Mouse (Mus musculus): ENCODE measurements at regions not wholly inside any gene's neighbourhood (a gene's known extent, or its start where the extent isn't known, plus 50 kb on each side); places are given as distances from the start of the nearest gene placed in this dataset.
"Not testable (repeated sequence)": the region's sequence is repeated elsewhere in the genome, so short reads cannot be mapped to it uniquely, and the experiment has no call there.

GRCm38 (mm10) chrX:92981141-92981540, 305.1 kb upstream of the Arx start:
- no peak for DNase-seq (ENCODE audit: extremely low spot score)

- DNase-seq (ENCODE audit: extremely low spot score): no peak
Observed at GRCm38 (mm10) chrX:93002236-93002976, 283.8 kb upstream of the Arx start.

- no peak for DNase-seq (ENCODE audit: extremely low spot score)
Observed at GRCm38 (mm10) chrX:93006681-93007080, 279.6 kb upstream of the Arx start.

- no peak for DNase-seq (ENCODE audit: extremely low spot score)
Observed at GRCm38 (mm10) chrX:93011578-93011977, 274.7 kb upstream of the Arx start.

- no peak for DNase-seq (ENCODE audit: extremely low spot score)
Observed at GRCm38 (mm10) chrX:93016391-93016790, 269.9 kb upstream of the Arx start.

GRCm38 (mm10) chrX:93041096-93041495, 245.1 kb upstream of the Arx start:
- no peak for DNase-seq (ENCODE audit: extremely low spot score)

GRCm38 (mm10) chrX:93042736-93043135, 243.5 kb upstream of the Arx start:
- no peak for DNase-seq (ENCODE audit: extremely low spot score)

GRCm38 (mm10) chrX:93048967-93049754, 237.1 kb upstream of the Arx start:
- DNase-seq (ENCODE audit: extremely low spot score): no peak

GRCm38 (mm10) chrX:93049755-93050143, 236.5 kb upstream of the Arx start:
- DNase-seq (ENCODE audit: extremely low spot score): no peak

- DNase-seq (ENCODE audit: extremely low spot score): no peak
Observed at GRCm38 (mm10) chrX:93059533-93059932, 226.7 kb upstream of the Arx start.

GRCm38 (mm10) chrX:93068884-93069283, 217.4 kb upstream of the Arx start:
- DNase-seq (ENCODE audit: extremely low spot score): no peak

- DNase-seq (ENCODE audit: extremely low spot score): peak; percentile 36
Observed at GRCm38 (mm10) chrX:93069569-93070289, 216.5 kb upstream of the Arx start.

- no peak for DNase-seq (ENCODE audit: extremely low spot score)
Observed at GRCm38 (mm10) chrX:93070290-93070611, 216.0 kb upstream of the Arx start.

GRCm38 (mm10) chrX:93088976-93089375, 197.3 kb upstream of the Arx start:
- no peak for DNase-seq (ENCODE audit: extremely low spot score)

GRCm38 (mm10) chrX:93097551-93097950, 188.7 kb upstream of the Arx start:
- no peak for DNase-seq (ENCODE audit: extremely low spot score)

GRCm38 (mm10) chrX:93107930-93108567, 178.2 kb upstream of the Arx start:
- DNase-seq (ENCODE audit: extremely low spot score): no peak

GRCm38 (mm10) chrX:93154367-93154766, 131.9 kb upstream of the Arx start:
- not testable (repeated sequence) for DNase-seq (ENCODE audit: extremely low spot score)

GRCm38 (mm10) chrX:93159105-93159504, 127.1 kb upstream of the Arx start:
- DNase-seq (ENCODE audit: extremely low spot score): no peak

- no peak for DNase-seq (ENCODE audit: extremely low spot score)
Observed at GRCm38 (mm10) chrX:93160956-93161355, 125.3 kb upstream of the Arx start.
